Mouse (Mus musculus) liver, embryonic 16.5 days (tissue): Measurements from ENCODE around the gene Xylt1. TPM values are rescaled to one million over a fixed set of nuclear protein-coding genes. Genes with fewer than 3 reads are reported as not detected.

Experiments
- ATAC-seq: fragments of 200-750 bp; cut with Nextera tagmentation; 2 replicates; pipeline ENCODE4 v1.8.0; 2017; ENCODE audit warnings: low read depth, mild to moderate bottlenecking, moderate number of reproducible peaks, moderate library complexity
- H3K27ac ChIP-seq: fragments of 300-500 bp; sonication (generic); 2 replicates; pipeline ENCODE4 v1.5.1; 2014; ENCODE audit warnings: mild to moderate bottlenecking, low read length
- H3K27me3 ChIP-seq: fragments of 300-500 bp; sonication (generic); 2 replicates; pipeline ENCODE4 v1.6.1; 2014; ENCODE audit warnings: low read depth, low read length, mixed read lengths; ENCODE audit not compliant: control insufficient read depth, insufficient read depth
- H3K36me3 ChIP-seq: fragments of 300-500 bp; sonication (generic); 2 replicates; pipeline ENCODE4 v1.6.1; 2014; ENCODE audit warnings: mild to moderate bottlenecking; ENCODE audit not compliant: control insufficient read depth, insufficient read depth
- H3K4me1 ChIP-seq: fragments of 300-500 bp; sonication (generic); 2 replicates; pipeline ENCODE4 v1.6.1; 2014; ENCODE audit warnings: low read depth, low read length, mixed read lengths; ENCODE audit not compliant: control insufficient read depth
- H3K4me2 ChIP-seq: fragments of 300-500 bp; sonication (generic); 2 replicates; pipeline ENCODE4 v1.6.1; 2014; ENCODE audit warnings: low read depth, low read length, mixed read lengths
- H3K4me3 ChIP-seq: fragments of 300-500 bp; sonication (generic); 2 replicates; pipeline ENCODE4 v1.5.1; 2014; ENCODE audit warnings: low read depth, mild to moderate bottlenecking, low read length
- H3K9ac ChIP-seq: fragments of 300-500 bp; sonication (generic); 2 replicates; pipeline ENCODE4 v1.6.1; 2014; ENCODE audit warnings: low read depth, low read length
- H3K9me3 ChIP-seq: fragments of 300-500 bp; sonication (generic); replicated peaks from 2 replicates; pipeline ENCODE4 v1.6.1; 2016; ENCODE audit warnings: low read length; ENCODE audit not compliant: control insufficient read depth
- WGBS: fragments of 180-500 bp; shearing (Covaris S2); extraction: QIAGEN DNeasy Blood & Tissue Kit; methylation state at CpG from one replicate; pipeline ENCODE4 v1.1.7; 2014; ENCODE audit not compliant: insufficient replicate concordance; 5-methylcytosine and 5-hydroxymethylcytosine counted together
- polyA plus RNA-seq: library from polyadenylated mRNA; unstranded; fragments of >200 nt; fragmentation: Nextera tagmentation; extraction: Ambion mirVana; gene quantifications from 2 replicates; pipeline ENCODE4 v1.2.1, GENCODE M21; 2015

Gene Xylt1
- polyA plus RNA-seq, 1 experiment from 2014 or later: 0.20 TPM

DNA sequence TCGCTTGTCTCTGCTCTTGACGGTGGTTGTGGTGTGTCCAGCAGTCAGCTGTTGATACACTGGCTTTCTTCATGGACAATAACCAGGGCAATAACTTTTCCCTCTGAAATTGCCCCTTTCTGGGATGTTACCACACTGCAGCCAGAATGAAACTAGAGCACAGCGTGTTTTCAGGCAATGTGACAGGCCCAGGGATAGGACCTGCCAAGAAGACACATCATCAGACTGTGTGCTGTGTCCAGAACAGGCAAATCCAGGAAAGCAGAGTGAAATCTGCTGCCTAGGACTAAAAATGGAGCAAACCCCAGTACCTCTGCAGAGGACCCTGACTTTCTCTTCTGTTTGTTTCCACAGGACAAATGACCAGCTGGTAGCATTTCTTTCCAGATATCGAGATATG lies 240.8 kb downstream of the Xylt1 start:
- Histone ChIP-seq H3K4me1 (no peaks in the 10 kb centered on the region), H3K9ac (no peak overlapping the region), H3K36me3 (no peaks in the 10 kb centered on the region), H3K4me2 (no peak overlapping the region), H3K27ac (no peak overlapping the region), H3K4me3 (no peak overlapping the region), H3K27me3 (no peaks in the 10 kb centered on the region), H3K9me3 (no peaks in the 10 kb centered on the region)
- no peak for ATAC-seq
- 71% methylated on average over 4 of the region's 4 CpGs for WGBS

DNA sequence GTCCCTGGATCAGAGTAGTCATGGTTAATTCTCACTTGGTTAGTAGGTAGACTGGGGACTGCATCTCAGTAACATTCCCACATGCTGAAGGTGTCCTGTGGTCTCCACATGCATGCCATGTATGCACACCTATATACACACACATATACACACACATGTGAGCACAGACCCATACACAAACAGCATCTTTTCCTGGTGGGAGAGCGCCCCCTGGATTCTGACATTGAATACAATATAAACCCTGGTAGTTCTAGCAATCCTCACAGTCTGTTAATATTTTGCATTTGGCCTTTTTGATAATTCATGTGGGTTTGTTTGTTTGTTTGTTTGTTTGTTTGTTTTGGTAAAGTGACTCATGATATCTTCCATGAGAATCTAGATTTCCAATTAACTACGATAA lies 242.0 kb downstream of the Xylt1 start:
- no peak for ATAC-seq
- Histone ChIP-seq H3K4me3 (no peak overlapping the region), H3K27me3 (no peaks in the 10 kb centered on the region), H3K9ac (no peak overlapping the region), H3K27ac (no peak overlapping the region), H3K9me3 (no peaks in the 10 kb centered on the region), H3K4me1 (no peaks in the 10 kb centered on the region), H3K4me2 (no peak overlapping the region), H3K36me3 (no peaks in the 10 kb centered on the region)
- 67% methylated on average over 2 of the region's 2 CpGs for WGBS

DNA sequence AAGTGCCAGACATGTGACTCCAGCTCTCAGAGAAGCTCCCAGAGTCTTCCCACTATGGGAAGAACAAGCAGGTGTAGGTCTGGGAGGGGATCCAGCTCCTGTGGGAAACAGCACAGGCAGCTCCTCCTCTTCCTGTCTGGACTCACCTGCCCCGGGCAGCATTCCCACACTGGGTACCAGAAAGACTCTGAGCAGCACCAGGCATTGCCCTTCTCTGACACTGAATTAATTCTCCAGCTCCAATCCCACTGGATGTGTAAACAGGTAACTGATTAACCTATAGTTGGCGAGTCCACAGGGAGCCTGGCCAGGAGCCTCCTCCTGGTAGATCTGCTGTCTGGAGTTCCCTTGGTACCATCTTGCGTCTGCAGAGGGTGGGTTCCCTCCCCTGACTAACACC lies 248.0 kb downstream of the Xylt1 start:
- no peaks in the 10 kb centered on the region for H3K36me3 ChIP-seq
- WGBS: 56% methylated on average over 3 of the region's 3 CpGs
- H3K4me1 ChIP-seq: no peaks in the 10 kb centered on the region
- no peak for ATAC-seq
- no peak overlapping the region for H3K4me2 ChIP-seq
- no peak overlapping the region for H3K4me3 ChIP-seq
- no peak overlapping the region for H3K9ac ChIP-seq
- no peak overlapping the region for H3K27ac ChIP-seq
- no peaks in the 10 kb centered on the region for H3K9me3 ChIP-seq
- H3K27me3 ChIP-seq: no peaks in the 10 kb centered on the region

DNA sequence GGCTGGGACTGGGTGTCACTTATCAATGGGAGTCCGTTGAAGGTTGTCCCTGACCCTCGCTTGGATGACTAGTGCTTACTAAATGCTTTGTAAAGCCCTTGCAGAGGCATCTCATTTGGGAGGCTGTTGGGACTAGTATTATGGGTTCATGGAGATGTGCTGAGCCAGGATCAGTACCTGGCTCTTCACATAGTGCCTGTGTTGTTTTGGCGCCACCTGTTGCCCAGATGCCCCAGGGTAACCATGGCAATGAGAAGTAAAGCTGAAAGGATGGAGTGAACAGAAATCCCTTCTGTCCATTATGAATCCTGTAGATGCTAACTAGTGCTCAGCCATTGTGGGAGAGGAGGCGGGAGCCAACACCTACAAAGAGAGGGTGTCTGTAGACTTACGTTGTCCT lies 249.9 kb downstream of the Xylt1 start:
- H3K27ac ChIP-seq: no peak overlapping the region
- H3K4me3 ChIP-seq: no peak overlapping the region
- no peak for ATAC-seq
- no peaks in the 10 kb centered on the region for H3K27me3 ChIP-seq
- no peaks in the 10 kb centered on the region for H3K36me3 ChIP-seq
- 53% methylated on average over 5 of the region's 5 CpGs for WGBS
- H3K9me3 ChIP-seq: no peaks in the 10 kb centered on the region
- no peak overlapping the region for H3K4me2 ChIP-seq
- H3K9ac ChIP-seq: no peak overlapping the region
- no peaks in the 10 kb centered on the region for H3K4me1 ChIP-seq

GRCm38 (mm10) chr7:117635584-117635983 lies 254.8 kb downstream of the Xylt1 start:
- Histone ChIP-seq H3K27me3 (no peaks in the 10 kb centered on the region), H3K36me3 (no peaks in the 10 kb centered on the region), H3K27ac (no peak overlapping the region), H3K9me3 (no peaks in the 10 kb centered on the region), H3K4me2 (no peak overlapping the region), H3K4me3 (no peak overlapping the region), H3K9ac (no peak overlapping the region), H3K4me1 (no peaks in the 10 kb centered on the region)
- 35% methylated on average over 4 of the region's 4 CpGs for WGBS
- ATAC-seq: no peak

DNA sequence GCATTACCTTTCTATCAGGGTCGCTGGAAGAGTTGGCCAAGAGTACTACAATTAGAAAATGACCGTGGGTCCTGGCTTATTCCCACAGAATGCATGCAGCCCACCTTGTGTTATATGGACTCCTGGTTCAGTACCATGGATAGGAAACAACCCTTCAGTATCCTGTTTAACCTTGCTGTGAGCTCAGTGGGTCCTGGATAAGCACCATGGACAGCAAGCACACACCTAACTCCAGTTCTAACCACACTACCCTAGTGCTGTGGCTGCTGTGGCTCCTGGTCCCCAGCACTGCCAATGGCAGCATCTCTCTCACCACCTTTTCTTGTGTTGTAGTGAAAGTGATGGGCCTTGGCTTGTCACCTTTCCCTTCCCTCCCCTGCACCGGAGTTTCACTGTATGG lies 255.9 kb downstream of the Xylt1 start:
- Histone ChIP-seq H3K9ac (no peak overlapping the region), H3K9me3 (no peaks in the 10 kb centered on the region), H3K4me1 (no peaks in the 10 kb centered on the region), H3K4me3 (no peak overlapping the region), H3K4me2 (no peak overlapping the region), H3K36me3 (no peaks in the 10 kb centered on the region), H3K27ac (no peak overlapping the region), H3K27me3 (no peaks in the 10 kb centered on the region)
- ATAC-seq: no peak
- 58% methylated on average over 3 of the region's 3 CpGs for WGBS

- ATAC-seq: no peak
- no peaks in the 10 kb centered on the region for H3K4me1 ChIP-seq
- WGBS: 66% methylated on average over 2 of the region's 2 CpGs
- no peaks in the 10 kb centered on the region for H3K36me3 ChIP-seq
- H3K27me3 ChIP-seq: no peaks in the 10 kb centered on the region
- H3K4me3 ChIP-seq: no peak overlapping the region
- H3K9me3 ChIP-seq: no peaks in the 10 kb centered on the region
- H3K4me2 ChIP-seq: no peak overlapping the region
- no peak overlapping the region for H3K27ac ChIP-seq
- no peak overlapping the region for H3K9ac ChIP-seq
Measured at GRCm38 (mm10) chr7:117637997-117638396, 257.2 kb downstream of the Xylt1 start.

DNA sequence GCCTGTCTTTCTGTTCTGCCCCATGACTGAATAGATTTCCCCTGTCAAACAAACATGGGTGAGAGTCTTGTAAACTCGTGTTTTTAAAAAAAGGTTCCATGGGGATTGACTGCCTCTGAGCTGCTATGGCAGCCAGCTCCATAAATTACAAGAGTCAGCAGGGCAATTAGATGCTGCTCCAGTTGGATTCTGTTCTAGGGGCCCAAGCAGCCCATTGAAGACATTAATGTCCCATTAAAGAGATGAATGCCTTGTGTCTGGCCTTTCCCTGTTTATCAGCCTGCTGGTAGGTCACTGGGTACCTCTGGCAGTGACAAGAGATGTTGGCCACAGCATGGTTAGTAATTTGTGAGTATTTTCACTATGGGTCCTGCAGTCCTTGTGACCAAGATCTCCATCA lies 271.9 kb downstream of the Xylt1 start:
- Histone ChIP-seq H3K27me3 (no peaks in the 10 kb centered on the region), H3K27ac (no peak overlapping the region), H3K4me1 (no peaks in the 10 kb centered on the region), H3K9me3 (no peaks in the 10 kb centered on the region), H3K36me3 (no peaks in the 10 kb centered on the region), H3K4me2 (no peak overlapping the region), H3K4me3 (no peak overlapping the region), H3K9ac (no peak overlapping the region)
- ATAC-seq: no peak
- whole genome bisulfite sequencing: 36% methylated on average over 1 of the region's 1 CpGs

GRCm38 (mm10) chr7:117655732-117656131 lies 275.0 kb downstream of the Xylt1 start:
- Histone ChIP-seq H3K4me2 (no peak overlapping the region), H3K27ac (no peak overlapping the region), H3K9ac (no peak overlapping the region), H3K9me3 (no peaks in the 10 kb centered on the region), H3K36me3 (no peaks in the 10 kb centered on the region), H3K27me3 (no peaks in the 10 kb centered on the region), H3K4me3 (no peak overlapping the region), H3K4me1 (no peaks in the 10 kb centered on the region)
- WGBS: 76% methylated on average over 5 of the region's 5 CpGs
- no peak for ATAC-seq

GRCm38 (mm10) chr7:117658180-117658579 lies 277.4 kb downstream of the Xylt1 start:
- Histone ChIP-seq H3K4me3 (no peak overlapping the region), H3K4me2 (no peak overlapping the region), H3K9me3 (no peaks in the 10 kb centered on the region), H3K36me3 (no peaks in the 10 kb centered on the region), H3K9ac (no peak overlapping the region), H3K4me1 (no peaks in the 10 kb centered on the region), H3K27ac (no peak overlapping the region), H3K27me3 (no peaks in the 10 kb centered on the region)
- WGBS: 74% methylated on average over 4 of the region's 4 CpGs
- ATAC-seq: no peak
